Mouse (Mus musculus) midbrain, embryonic 16.5 days (tissue): ENCODE measurements at regions not wholly inside any gene's neighbourhood (a gene's known extent, or its start where the extent isn't known, plus 50 kb on each side); places are given as distances from the start of the nearest gene placed in this dataset.

Experiments used
- ATAC-seq: fragments of 200-750 bp; cut with Nextera tagmentation; 2 replicates; pipeline ENCODE4 v1.8.0; 2017; ENCODE audit warnings: moderate TSS enrichment
- H3K27ac ChIP-seq: fragments of 300-500 bp; sonication (generic); 2 replicates; pipeline ENCODE4 v1.5.1; 2014; ENCODE audit warnings: mild to moderate bottlenecking, low read length, mixed read lengths
- H3K27me3 ChIP-seq: fragments of 300-500 bp; sonication (generic); 2 replicates; pipeline ENCODE4 v1.6.1; 2014; ENCODE audit warnings: low read depth, low read length, mixed read lengths; ENCODE audit not compliant: control insufficient read depth, insufficient read depth
- H3K36me3 ChIP-seq: fragments of 300-500 bp; sonication (generic); 2 replicates; pipeline ENCODE4 v1.6.1; 2014; ENCODE audit warnings: mild to moderate bottlenecking, low read length, moderate library complexity, mixed read lengths; ENCODE audit not compliant: control insufficient read depth, insufficient read depth
- H3K4me1 ChIP-seq: fragments of 300-500 bp; sonication (generic); 2 replicates; pipeline ENCODE4 v1.6.1; 2014; ENCODE audit warnings: mild to moderate bottlenecking, low read length, mixed read lengths; ENCODE audit not compliant: control insufficient read depth, insufficient read depth
- H3K4me2 ChIP-seq: fragments of 300-500 bp; sonication (generic); 2 replicates; pipeline ENCODE4 v1.6.1; 2014; ENCODE audit warnings: mild to moderate bottlenecking, low read length, mixed read lengths
- H3K4me3 ChIP-seq: fragments of 300-500 bp; sonication (generic); 2 replicates; pipeline ENCODE4 v1.5.1; 2014; ENCODE audit warnings: low read depth, mild to moderate bottlenecking, low read length, moderate library complexity, mixed read lengths
- H3K9ac ChIP-seq: fragments of 300-500 bp; sonication (generic); 2 replicates; pipeline ENCODE4 v1.6.1; 2014; ENCODE audit warnings: low read depth, low read length, mixed read lengths
- H3K9me3 ChIP-seq: fragments of 300-500 bp; sonication (generic); replicated peaks from 2 replicates; pipeline ENCODE4 v1.6.1; 2014; ENCODE audit warnings: mild to moderate bottlenecking, low read length, mixed read lengths; ENCODE audit not compliant: control insufficient read depth, poor library complexity, severe bottlenecking
- WGBS: fragments of 180-500 bp; shearing (Covaris S2); extraction: QIAGEN DNeasy Blood & Tissue Kit; methylation state at CpG from one replicate; pipeline ENCODE4 v1.1.7; 2014; 5-methylcytosine and 5-hydroxymethylcytosine counted together

DNA sequence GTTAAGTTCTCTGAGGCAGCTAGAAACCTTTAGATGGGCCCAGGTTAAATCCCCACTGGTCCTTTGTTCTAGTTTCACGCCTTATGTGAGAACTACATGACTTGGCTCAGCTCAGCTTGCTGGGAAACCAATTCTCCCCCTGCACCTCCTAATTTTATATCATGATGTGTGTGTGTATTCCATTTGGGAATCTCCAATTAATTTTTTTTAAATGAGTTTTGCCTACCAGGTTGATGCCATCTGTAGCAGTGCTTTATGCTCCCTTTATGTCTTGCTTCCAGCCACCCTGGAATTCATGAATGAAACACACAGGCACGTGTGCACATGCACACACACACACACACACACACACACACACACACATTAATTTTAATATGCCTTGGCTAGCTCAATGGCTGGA lies 180.0 kb upstream of the Gli3 start:
- H3K27ac ChIP-seq: no peak overlapping the region
- no peak overlapping the region for H3K4me3 ChIP-seq
- H3K9ac ChIP-seq: no peak overlapping the region
- no peaks in the 10 kb centered on the region for H3K9me3 ChIP-seq
- H3K36me3 ChIP-seq: no peaks in the 10 kb centered on the region
- no peaks in the 10 kb centered on the region for H3K27me3 ChIP-seq
- no peaks in the 10 kb centered on the region for H3K4me1 ChIP-seq
- ATAC-seq: peak; percentile 71
- WGBS: 26% methylated on average over 2 of the region's 2 CpGs
- H3K4me2 ChIP-seq: no peak overlapping the region

DNA sequence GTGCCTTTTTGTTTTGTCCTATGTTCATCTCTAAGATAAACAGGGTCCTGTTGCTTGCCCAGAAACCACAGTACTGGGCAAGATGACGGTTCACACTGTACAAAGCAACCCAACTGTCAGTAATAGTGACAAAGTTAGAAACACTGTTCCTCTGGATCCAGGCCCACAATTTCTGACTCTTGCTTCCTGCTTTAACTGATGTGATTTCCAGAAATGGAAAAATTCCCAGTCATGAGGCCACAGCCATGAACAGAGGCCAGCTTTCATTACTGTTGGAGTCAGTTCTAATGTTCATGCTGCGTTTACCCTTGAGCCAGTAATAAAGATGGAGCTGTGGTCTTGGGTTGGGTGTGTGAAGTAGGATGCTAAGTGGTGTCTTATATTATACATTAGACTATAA lies 164.6 kb upstream of the Gli3 start:
- H3K9ac ChIP-seq: no peak overlapping the region
- H3K36me3 ChIP-seq: no peaks in the 10 kb centered on the region
- WGBS: 91% methylated on average over 2 of the region's 2 CpGs
- no peak overlapping the region for H3K4me2 ChIP-seq
- H3K9me3 ChIP-seq: no peaks in the 10 kb centered on the region
- H3K4me1 ChIP-seq: no peaks in the 10 kb centered on the region
- ATAC-seq: no peak
- H3K27ac ChIP-seq: no peak overlapping the region
- no peaks in the 10 kb centered on the region for H3K27me3 ChIP-seq
- H3K4me3 ChIP-seq: no peak overlapping the region

DNA sequence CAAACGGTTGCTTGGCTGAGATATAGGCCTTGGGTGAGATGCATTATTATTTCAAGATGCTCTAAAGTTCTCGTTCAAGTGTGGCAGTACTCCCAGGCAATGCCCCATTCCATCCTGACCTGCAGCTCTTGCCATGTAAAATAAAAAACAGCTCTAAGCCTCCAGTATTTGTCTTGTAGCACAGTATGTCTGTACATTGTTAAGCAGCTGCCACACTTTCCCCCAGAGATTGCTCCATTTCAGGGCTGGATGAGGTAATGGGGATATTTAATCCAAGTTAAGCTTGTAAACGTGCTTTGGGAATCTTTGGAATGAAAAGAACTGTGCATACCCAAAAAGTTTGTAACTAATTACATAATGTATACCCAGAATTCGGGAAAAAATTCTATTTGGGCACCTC lies 137.6 kb upstream of the Gli3 start:
- no peak for ATAC-seq
- WGBS: 68% methylated on average over 4 of the region's 4 CpGs

DNA sequence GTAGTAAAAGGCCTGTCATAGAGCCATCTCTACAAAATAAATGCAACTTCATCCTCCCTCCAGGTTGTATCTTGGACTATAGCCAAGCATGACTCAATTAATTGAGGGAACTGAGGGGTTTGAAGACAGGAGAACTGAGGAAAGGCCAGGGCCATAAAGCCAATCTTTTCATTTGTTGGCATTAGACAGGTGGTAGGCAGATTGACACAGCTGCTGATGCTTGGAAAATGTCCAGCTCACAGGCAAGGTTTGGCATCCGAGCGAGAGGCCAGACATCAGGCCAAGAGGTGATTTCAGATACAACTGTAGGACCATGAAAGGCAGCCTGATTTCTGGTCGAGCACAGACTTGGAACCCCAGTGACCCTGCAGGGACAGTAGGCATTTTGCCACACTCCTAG lies 136.9 kb upstream of the Gli3 start:
- no peak overlapping the region for H3K27ac ChIP-seq
- no peaks in the 10 kb centered on the region for H3K4me1 ChIP-seq
- no peak overlapping the region for H3K4me3 ChIP-seq
- H3K4me2 ChIP-seq: no peak overlapping the region
- ATAC-seq: no peak
- no peak overlapping the region for H3K9ac ChIP-seq
- no peaks in the 10 kb centered on the region for H3K9me3 ChIP-seq
- H3K27me3 ChIP-seq: no peaks in the 10 kb centered on the region
- 83% methylated on average over 3 of the region's 3 CpGs for WGBS
- no peaks in the 10 kb centered on the region for H3K36me3 ChIP-seq

More for the DNA sequence above, 137.6 kb upstream of the Gli3 start:
- Histone ChIP-seq H3K36me3 (no peaks in the 10 kb centered on the region), H3K4me1 (no peaks in the 10 kb centered on the region), H3K9ac (no peak overlapping the region), H3K4me3 (no peak overlapping the region), H3K27ac (no peak overlapping the region), H3K27me3 (no peaks in the 10 kb centered on the region), H3K9me3 (no peaks in the 10 kb centered on the region), H3K4me2 (no peak overlapping the region)

DNA sequence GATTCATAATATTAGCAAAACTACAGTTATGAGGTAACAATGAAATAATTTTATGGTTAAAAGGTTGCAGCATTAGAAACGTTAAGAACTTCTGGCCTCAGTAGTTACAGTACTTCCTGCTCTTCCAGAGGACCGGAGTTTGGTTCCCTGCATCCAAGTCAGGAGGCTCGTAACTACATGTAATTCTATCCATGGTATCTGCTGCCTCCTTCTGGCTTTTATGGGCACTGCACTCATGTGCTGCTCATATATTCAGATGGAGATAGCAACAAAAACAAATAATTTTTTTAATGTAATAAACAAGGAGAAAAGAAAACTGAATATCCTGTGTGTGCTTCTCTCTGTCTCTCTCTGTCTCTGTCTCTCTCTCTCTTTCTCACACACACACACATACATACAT lies 133.5 kb upstream of the Gli3 start:
- no peak for ATAC-seq
- no peaks in the 10 kb centered on the region for H3K27me3 ChIP-seq
- 98% methylated on average over 3 of the region's 3 CpGs for WGBS

DNA sequence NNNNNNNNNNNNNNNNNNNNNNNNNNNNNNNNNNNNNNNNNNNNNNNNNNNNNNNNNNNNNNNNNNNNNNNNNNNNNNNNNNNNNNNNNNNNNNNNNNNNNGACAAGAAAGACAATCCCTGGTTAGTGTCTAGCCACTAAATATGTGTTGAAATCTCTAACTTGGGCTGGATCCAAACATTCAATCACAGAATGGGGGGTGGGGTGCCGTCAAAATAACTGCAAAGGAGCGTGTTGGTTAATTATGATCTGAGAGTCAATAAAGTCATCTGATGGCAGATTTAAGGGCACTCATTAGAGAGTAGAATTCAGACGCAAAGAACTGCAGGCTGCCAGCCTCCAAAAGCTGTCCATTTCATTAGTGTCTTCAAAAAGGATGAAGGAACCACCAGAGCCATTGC lies 119.6 kb upstream of the Gli3 start:
- no peaks in the 10 kb centered on the region for H3K27me3 ChIP-seq
- no peaks in the 10 kb centered on the region for H3K4me1 ChIP-seq
- H3K9me3 ChIP-seq: no peaks in the 10 kb centered on the region
- H3K36me3 ChIP-seq: no peaks in the 10 kb centered on the region
- no peak for ATAC-seq
- 57% methylated on average over 3 of the region's 3 CpGs for whole genome bisulfite sequencing
- H3K9ac ChIP-seq: no peak overlapping the region
- no peak overlapping the region for H3K4me3 ChIP-seq
- H3K27ac ChIP-seq: no peak overlapping the region
- no peak overlapping the region for H3K4me2 ChIP-seq

More for the DNA sequence above, 133.5 kb upstream of the Gli3 start:
- H3K9ac ChIP-seq: no peak overlapping the region
- H3K9me3 ChIP-seq: no peaks in the 10 kb centered on the region
- H3K36me3 ChIP-seq: no peaks in the 10 kb centered on the region
- H3K27ac ChIP-seq: no peak overlapping the region
- H3K4me1 ChIP-seq: no peaks in the 10 kb centered on the region
- H3K4me2 ChIP-seq: no peak overlapping the region
- no peak overlapping the region for H3K4me3 ChIP-seq

DNA sequence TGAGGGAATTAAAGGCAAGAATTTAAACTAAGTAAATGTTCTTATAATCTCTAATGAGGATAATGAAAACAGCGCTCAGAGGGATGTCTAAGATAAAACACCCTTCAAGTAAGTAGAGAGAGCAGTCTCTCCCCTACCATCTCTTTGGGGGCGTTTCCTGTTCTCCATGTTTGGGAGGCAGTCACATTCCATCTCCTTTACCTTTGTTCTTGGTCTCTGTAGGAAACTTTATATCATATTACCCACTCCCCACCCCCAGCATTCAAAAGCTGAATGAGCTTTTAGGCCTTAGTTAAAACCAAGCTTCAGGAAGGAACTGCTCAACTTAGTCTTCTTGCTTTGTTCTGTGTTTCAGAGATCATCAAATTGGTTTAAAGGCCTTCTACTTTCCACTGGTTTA lies 116.2 kb upstream of the Gli3 start:
- Histone ChIP-seq H3K27me3 (no peaks in the 10 kb centered on the region), H3K9me3 (no peaks in the 10 kb centered on the region)
- WGBS: 25% methylated on average over 2 of the region's 2 CpGs

DNA sequence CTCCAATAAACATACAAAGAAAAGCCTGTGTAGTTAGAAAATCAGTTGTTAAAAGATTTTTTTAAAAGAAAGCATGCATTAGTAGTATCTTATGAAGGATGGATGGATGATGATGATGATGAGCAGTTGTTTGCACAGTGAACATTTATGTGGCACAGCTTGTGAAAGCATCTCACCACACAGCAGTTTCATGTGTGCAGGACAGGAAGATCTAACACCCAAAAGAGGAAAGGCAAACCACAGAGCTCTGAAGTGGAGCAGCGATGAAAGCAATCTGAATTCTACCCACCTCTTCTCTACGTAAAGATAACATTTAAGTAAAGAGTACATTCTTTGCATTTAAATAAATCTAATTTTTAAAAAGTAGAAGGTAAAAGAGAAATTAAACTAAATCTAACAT lies 96.6 kb upstream of the Gli3 start:
- H3K4me1 ChIP-seq: no peaks in the 10 kb centered on the region
- no peak overlapping the region for H3K4me2 ChIP-seq
- H3K36me3 ChIP-seq: no peaks in the 10 kb centered on the region
- 99% methylated on average over 2 of the region's 2 CpGs for WGBS
- H3K27me3 ChIP-seq: no peaks in the 10 kb centered on the region
- H3K27ac ChIP-seq: no peak overlapping the region
- no peak overlapping the region for H3K9ac ChIP-seq
- no peak overlapping the region for H3K4me3 ChIP-seq
- no peaks in the 10 kb centered on the region for H3K9me3 ChIP-seq
- no peak for ATAC-seq

More for the DNA sequence above, 116.2 kb upstream of the Gli3 start:
- Histone ChIP-seq H3K9ac (no peak overlapping the region), H3K4me1 (no peaks in the 10 kb centered on the region), H3K4me2 (no peak overlapping the region), H3K27ac (no peak overlapping the region), H3K4me3 (no peak overlapping the region), H3K36me3 (no peaks in the 10 kb centered on the region)
- ATAC-seq: no peak

DNA sequence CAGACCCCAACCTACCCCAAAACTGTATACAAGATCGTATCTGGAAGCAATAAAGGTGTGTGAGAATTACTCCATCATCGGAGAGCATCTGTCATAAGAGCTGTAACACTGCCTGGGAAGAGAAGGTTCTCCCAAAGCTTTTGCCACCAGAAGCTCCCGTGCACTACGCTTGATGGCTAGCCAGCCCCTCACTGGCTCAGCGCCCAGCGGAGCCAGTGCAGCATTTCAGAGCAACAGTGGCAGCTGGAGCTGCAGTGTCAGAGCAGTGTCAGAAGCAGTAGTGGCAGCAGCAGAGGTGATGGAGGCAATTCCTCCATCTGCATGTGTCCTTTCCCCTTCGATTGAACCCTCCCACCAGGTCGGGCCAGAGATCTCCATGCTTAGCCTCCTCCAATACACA lies 83.0 kb upstream of the Gli3 start:
- Histone ChIP-seq H3K4me1 (no peaks in the 10 kb centered on the region), H3K36me3 (no peaks in the 10 kb centered on the region), H3K27me3 (no peaks in the 10 kb centered on the region), H3K27ac (no peak overlapping the region), H3K9ac (no peak overlapping the region), H3K4me2 (no peak overlapping the region), H3K9me3 (no peaks in the 10 kb centered on the region), H3K4me3 (no peak overlapping the region)
- no peak for ATAC-seq
- 85% methylated on average over 8 of the region's 8 CpGs for WGBS

DNA sequence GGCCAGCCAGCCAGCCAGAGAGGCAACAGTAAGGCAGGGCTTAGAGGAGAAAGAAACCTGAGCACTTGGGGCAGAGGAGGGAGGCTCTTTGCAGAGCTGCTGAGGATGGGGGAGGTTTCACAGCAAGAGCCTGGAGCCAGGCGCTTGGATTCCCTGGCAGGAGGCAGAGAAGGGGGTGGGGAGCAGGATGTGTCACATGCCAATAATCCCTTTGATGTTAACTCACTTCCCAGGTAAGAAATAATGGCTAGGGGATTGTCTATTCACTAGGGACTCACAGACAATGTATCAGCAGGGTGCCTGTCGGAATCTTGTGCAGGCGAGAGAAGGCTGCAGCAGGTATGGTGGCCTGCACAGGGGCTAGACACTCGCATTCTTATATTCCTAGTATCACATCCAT lies 67.8 kb upstream of the Gli3 start:
- Histone ChIP-seq H3K9ac (no peak overlapping the region), H3K4me1 (peaks cover 4% of the 10 kb centered on the region; the same call in 1 of the 2 replicates), H3K27ac (0 out of 2 replicates have a peak overlapping the region, but pooled peaks have one; percentile 6), H3K9me3 (no peaks in the 10 kb centered on the region), H3K36me3 (no peaks in the 10 kb centered on the region), H3K4me2 (peak overlapping the region; percentile 31), H3K4me3 (peak overlapping the region; percentile 1; the same call in 1 of the 2 replicates), H3K27me3 (no peaks in the 10 kb centered on the region)
- peak; percentile 89 for ATAC-seq
- 3% methylated on average over 4 of the region's 4 CpGs for WGBS
